Mouse (Mus musculus): Measurements from ENCODE around the gene Gopc.
"Not testable (repeated sequence)": the region's sequence is repeated elsewhere in the genome, so short reads cannot be mapped to it uniquely, and the experiment has no call there.

GRCm38 (mm10) chr10:52343324-52343723 lies 38.6 kb downstream of the Gopc start:
- not testable (repeated sequence) for TF ChIP-seq CTCF (IDR thresholded peaks at IDR 0.05; ENCODE audit: extremely low read depth, insufficient read length, insufficient replicate concordance, low read depth, low read length); POLR2A (IDR thresholded peaks at IDR 0.05; ENCODE audit: low read depth, low read length)
